Mouse (Mus musculus) ovary, postnatal 10 days (tissue): ENCODE results near the gene Gm9376.

Source experiments
- DNase-seq: peaks from one replicate; pipeline ENCODE4 v3.0.0; 2022; ENCODE audit warnings: low spot score

Gene Gm9376

GRCm38 (mm10) chr14:118282272-118282671 is 15.5 kb downstream of the Gm9376 start:
- no peak for DNase-seq

- DNase-seq: no peak
Measured at GRCm38 (mm10) chr14:118282917-118283316, 16.2 kb downstream of the Gm9376 start.

- DNase-seq: no peak
Measured at GRCm38 (mm10) chr14:118286096-118286495, 19.3 kb downstream of the Gm9376 start.

- DNase-seq: no peak
Measured at GRCm38 (mm10) chr14:118289133-118289532, 22.4 kb downstream of the Gm9376 start.

GRCm38 (mm10) chr14:118290009-118290408 is 23.2 kb downstream of the Gm9376 start:
- DNase-seq: no peak

GRCm38 (mm10) chr14:118302606-118303005 is 35.8 kb downstream of the Gm9376 start:
- no peak for DNase-seq

- no peak for DNase-seq
Measured at GRCm38 (mm10) chr14:118304560-118304959, 37.8 kb downstream of the Gm9376 start.

- no peak for DNase-seq
Measured at GRCm38 (mm10) chr14:118305951-118306350, 39.2 kb downstream of the Gm9376 start.

- DNase-seq: no peak
Measured at GRCm38 (mm10) chr14:118307060-118307459, 40.3 kb downstream of the Gm9376 start.

- DNase-seq: no peak
Measured at GRCm38 (mm10) chr14:118311703-118312102, 44.9 kb downstream of the Gm9376 start.

- no peak for DNase-seq
Measured at GRCm38 (mm10) chr14:118312664-118313063, 45.9 kb downstream of the Gm9376 start.

- no peak for DNase-seq
Measured at GRCm38 (mm10) chr14:118313931-118314330, 47.2 kb downstream of the Gm9376 start.

- no peak for DNase-seq
Measured at GRCm38 (mm10) chr14:118317260-118317659, 50.5 kb downstream of the Gm9376 start.
